Mouse (Mus musculus) testis, adult 2 months (tissue): ENCODE results near the gene Ubtd1.

ENCODE experiments used
- CTCF ChIP-seq: fragments of 200-500 bp; IDR thresholded peaks from 2 replicates; pipeline ENCODE4 v1.5.1; 2012; ENCODE audit warnings: low read depth, mild to moderate bottlenecking, inconsistent platforms, low read length, moderate library complexity; ENCODE audit not compliant: control insufficient read depth, insufficient read depth, insufficient replicate concordance
- POLR2A ChIP-seq: fragments of 200-500 bp; IDR thresholded peaks from 2 replicates; pipeline ENCODE4 v1.6.1; 2012; ENCODE audit warnings: low read depth, mild to moderate bottlenecking, inconsistent platforms, low read length, moderate library complexity; ENCODE audit not compliant: control insufficient read depth

- TF ChIP-seq CTCF (peak; percentile 72; the same call in 1 of the 2 replicates), POLR2A (no peak)
Observed at GRCm38 (mm10) chr19:42026158-42026557, 44.6 kb downstream of the Ubtd1 start.
